Mouse (Mus musculus) cerebellum, adult 2 months (tissue): ENCODE measurements around the gene Tulp2. TPM values are rescaled to one million over a fixed set of nuclear protein-coding genes. Genes with fewer than 3 reads are reported as not detected.

ENCODE experiments used
- DNase-seq, 2 experiments: peaks; one replicate each; pipeline ENCODE4 v3.0.0; 2021
- H3K27ac ChIP-seq: fragments of 200-500 bp; 2 replicates; pipeline ENCODE4 v1.5.1; 2012; ENCODE audit warnings: low read length, control low read depth, inconsistent platforms; ENCODE audit not compliant: insufficient read depth
- H3K27me3 ChIP-seq: fragments of 200-500 bp; 2 replicates; pipeline ENCODE4 v1.6.1; 2012; ENCODE audit warnings: inconsistent platforms, mild to moderate bottlenecking, low read length, moderate library complexity; ENCODE audit not compliant: control insufficient read depth, insufficient read depth
- H3K4me1 ChIP-seq: fragments of 200-500 bp; 2 replicates; pipeline ENCODE4 v1.6.1; 2011; ENCODE audit warnings: low read length; ENCODE audit not compliant: control insufficient read depth, insufficient read depth
- H3K4me3 ChIP-seq: fragments of 200-500 bp; replicated peaks from 2 replicates; pipeline ENCODE3; 2011; ENCODE audit warnings: mild to moderate bottlenecking, low read depth, low read length, control low read depth; ENCODE audit not compliant: insufficient read depth
- CTCF ChIP-seq: fragments of 200-500 bp; IDR thresholded peaks from 2 replicates; pipeline ENCODE4 v1.5.1; 2011; ENCODE audit warnings: low read depth, mild to moderate bottlenecking, control low read depth, low read length, moderate library complexity, borderline replicate concordance; ENCODE audit not compliant: insufficient read depth
- POLR2A ChIP-seq: fragments of 200-500 bp; IDR thresholded peaks from 2 replicates; pipeline ENCODE4 v1.6.1; 2011; ENCODE audit warnings: low read length, control low read depth, borderline replicate concordance; ENCODE audit not compliant: insufficient read depth
- WGBS: fragments of 180-500 bp; shearing (Covaris S2); methylation state at CpG from one replicate; pipeline ENCODE4 v1.1.7; 2018; 5-methylcytosine and 5-hydroxymethylcytosine counted together
- polyA plus RNA-seq: library from polyadenylated mRNA; depleted of rRNA; stranded (reverse); fragments of >200 nt; gene quantifications from 2 replicates; pipeline ENCODE4 v1.2.3, GENCODE M21; 2012

Tulp2 gene
- polyA plus RNA-seq, 1 experiment = not detected

- TF ChIP-seq POLR2A (no peak), CTCF (no peak)
- no peaks in the 10 kb centered on the region for H3K4me1 ChIP-seq
- WGBS = 80% methylated on average over 11 of the region's 11 CpGs
- H3K27me3 ChIP-seq = no peaks in the 10 kb centered on the region
- DNase-seq = no peak
- H3K27ac ChIP-seq = no peak overlapping the region
- no peak overlapping the region for H3K4me3 ChIP-seq
Measured at GRCm38 (mm10) chr7:45550821-45551511, 69.3 kb downstream of the Tulp2 start.

DNA sequence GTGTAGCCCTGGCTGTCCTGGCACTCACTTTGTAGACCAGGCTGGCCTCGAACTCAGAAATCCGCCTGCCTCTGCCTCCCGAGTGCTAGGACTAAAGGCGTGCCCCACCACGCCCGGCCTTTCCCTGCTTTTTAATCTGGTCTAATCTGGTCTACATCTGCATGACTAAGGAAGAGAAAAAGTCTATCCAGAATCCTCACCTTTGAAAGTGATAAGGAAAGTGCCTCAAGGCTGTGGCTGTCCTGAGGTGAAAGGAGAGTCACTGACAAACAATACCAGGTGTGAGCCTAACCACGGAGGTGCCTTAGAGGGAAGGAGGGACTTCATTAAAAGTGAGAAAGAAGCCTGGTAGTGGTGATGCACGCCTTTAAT lies 69.8 kb downstream of the Tulp2 start:
- Histone ChIP-seq H3K27me3 (no peaks in the 10 kb centered on the region), H3K4me3 (no peak overlapping the region), H3K4me1 (no peaks in the 10 kb centered on the region), H3K27ac (no peak overlapping the region)
- 85% methylated on average over 8 of the region's 8 CpGs for WGBS
- no peak for TF ChIP-seq POLR2A
- no peak for TF ChIP-seq CTCF
- no peak for DNase-seq

DNA sequence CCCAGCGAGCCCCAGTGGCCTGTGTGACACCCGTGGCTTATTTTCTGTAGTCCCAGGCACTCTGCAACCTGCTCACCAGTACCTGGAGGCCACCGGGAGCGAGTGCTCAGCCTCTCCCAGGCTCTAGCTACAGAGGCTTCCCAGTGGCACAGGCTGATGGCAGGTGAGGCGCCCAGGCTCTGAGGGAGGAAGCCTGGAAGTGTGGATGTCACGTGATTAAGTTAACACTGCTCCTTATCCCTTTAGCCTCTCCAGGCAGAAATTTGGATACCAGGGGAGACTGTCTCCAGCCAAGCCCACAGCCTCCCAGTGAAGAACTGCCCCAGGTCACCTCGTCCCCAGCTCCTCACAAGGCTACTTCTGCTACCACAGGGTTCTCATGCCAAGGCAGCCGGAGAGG lies 71.8 kb downstream of the Tulp2 start:
- H3K27me3 ChIP-seq = no peaks in the 10 kb centered on the region
- no peak overlapping the region for H3K4me3 ChIP-seq
- no peak overlapping the region for H3K27ac ChIP-seq
- DNase-seq = no peak
- no peak for TF ChIP-seq CTCF
- no peak for TF ChIP-seq POLR2A
- no peaks in the 10 kb centered on the region for H3K4me1 ChIP-seq
- WGBS = 74% methylated on average over 8 of the region's 8 CpGs

DNA sequence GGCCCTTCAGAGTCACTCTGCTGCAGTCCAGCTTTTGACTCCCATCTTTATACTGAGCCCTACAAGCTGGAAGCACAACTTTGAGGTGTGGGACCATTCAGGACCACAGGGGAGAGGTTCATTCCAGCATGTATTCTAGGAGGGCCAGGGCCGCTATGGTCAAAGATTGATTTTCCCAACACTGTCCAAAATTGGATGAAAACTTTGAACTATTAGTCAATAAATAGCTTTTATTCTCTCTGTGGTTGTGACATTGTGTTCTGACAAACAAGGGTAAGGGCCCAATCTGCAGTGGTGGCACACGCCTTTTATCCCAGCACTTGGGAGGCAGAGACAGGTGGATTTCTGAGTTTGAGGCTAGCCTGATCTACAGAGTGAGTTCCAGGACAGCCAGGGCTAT lies 72.3 kb downstream of the Tulp2 start:
- H3K27me3 ChIP-seq = no peaks in the 10 kb centered on the region
- H3K27ac ChIP-seq = no peak overlapping the region
- H3K4me3 ChIP-seq = no peak overlapping the region
- no peaks in the 10 kb centered on the region for H3K4me1 ChIP-seq
- no peak for DNase-seq
- TF ChIP-seq CTCF (no peak), POLR2A (no peak)
- 94% methylated on average over 2 of the region's 2 CpGs for WGBS

GRCm38 (mm10) chr7:45554744-45555143 lies 73.1 kb downstream of the Tulp2 start, which contains the start of gene Hsd17b14:
Gene Hsd17b14, plus strand, starts transcription at chr7:45554893.
- TF ChIP-seq POLR2A (no peak), CTCF (no peak)
- Histone ChIP-seq H3K4me1 (no peaks in the 10 kb centered on the region), H3K4me3 (no peak within 1 kb of the TSS), H3K27ac (no peak within 1 kb of the TSS), H3K27me3 (no peaks in the 10 kb centered on the region)
- no peak for DNase-seq
- WGBS = 23% methylated on average over 8 of the region's 8 CpGs

GRCm38 (mm10) chr7:45555787-45556186 lies 74.1 kb downstream of the Tulp2 start:
- no peak overlapping the region for H3K4me3 ChIP-seq
- H3K4me1 ChIP-seq = no peaks in the 10 kb centered on the region
- no peaks in the 10 kb centered on the region for H3K27me3 ChIP-seq
- no peak for TF ChIP-seq POLR2A
- peak; percentile 94 for TF ChIP-seq CTCF
- peak; percentile 80 to 87 for DNase-seq
- 24% methylated on average over 8 of the region's 8 CpGs for WGBS
- H3K27ac ChIP-seq = no peak overlapping the region

- no peak overlapping the region for H3K4me3 ChIP-seq
- no peaks in the 10 kb centered on the region for H3K4me1 ChIP-seq
- H3K27ac ChIP-seq = no peak overlapping the region
- 62% methylated on average over 6 of the region's 6 CpGs for WGBS
- no peak for TF ChIP-seq CTCF
- TF ChIP-seq POLR2A = no peak
- no peaks in the 10 kb centered on the region for H3K27me3 ChIP-seq
- no peak for DNase-seq
Measured at GRCm38 (mm10) chr7:45558907-45559306, 77.2 kb downstream of the Tulp2 start.

DNA sequence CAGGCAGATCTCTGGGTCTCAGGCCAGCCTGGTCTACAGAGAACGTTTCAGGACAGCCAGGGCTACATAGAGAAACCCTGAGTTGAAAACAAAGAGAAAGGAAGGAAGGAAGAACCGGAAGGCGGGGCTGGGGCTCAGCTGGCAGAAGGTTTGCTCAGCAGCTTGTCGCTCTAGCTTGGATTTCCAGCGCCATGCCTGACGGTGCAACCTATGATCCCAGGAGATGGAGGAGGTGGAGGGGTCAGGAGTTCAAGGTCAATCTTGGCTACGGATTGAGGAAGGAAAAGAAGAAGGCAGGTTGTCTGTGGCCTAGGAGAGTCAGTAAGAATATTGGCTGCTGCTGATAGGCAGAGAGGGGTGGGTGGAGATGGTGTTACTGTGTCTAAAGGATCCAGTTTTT lies 78.6 kb downstream of the Tulp2 start:
- TF ChIP-seq POLR2A (no peak), CTCF (no peak)
- no peaks in the 10 kb centered on the region for H3K4me1 ChIP-seq
- H3K4me3 ChIP-seq = no peak overlapping the region
- H3K27me3 ChIP-seq = no peaks in the 10 kb centered on the region
- no peak overlapping the region for H3K27ac ChIP-seq
- WGBS = 84% methylated on average over 7 of the region's 7 CpGs
- DNase-seq = no peak
